Mouse (Mus musculus): ENCODE measurements around the gene Cdca5. TPM values are rescaled to one million over a fixed set of nuclear protein-coding genes. Genes with fewer than 3 reads are reported as not detected.
A peak's percentile ranks its signal among the peaks of the same experiment; 100 is the strongest.

The Cdca5 gene
- polyA plus RNA-seq, 1 experiment from 2014 or later: 60.5 TPM

DNA sequence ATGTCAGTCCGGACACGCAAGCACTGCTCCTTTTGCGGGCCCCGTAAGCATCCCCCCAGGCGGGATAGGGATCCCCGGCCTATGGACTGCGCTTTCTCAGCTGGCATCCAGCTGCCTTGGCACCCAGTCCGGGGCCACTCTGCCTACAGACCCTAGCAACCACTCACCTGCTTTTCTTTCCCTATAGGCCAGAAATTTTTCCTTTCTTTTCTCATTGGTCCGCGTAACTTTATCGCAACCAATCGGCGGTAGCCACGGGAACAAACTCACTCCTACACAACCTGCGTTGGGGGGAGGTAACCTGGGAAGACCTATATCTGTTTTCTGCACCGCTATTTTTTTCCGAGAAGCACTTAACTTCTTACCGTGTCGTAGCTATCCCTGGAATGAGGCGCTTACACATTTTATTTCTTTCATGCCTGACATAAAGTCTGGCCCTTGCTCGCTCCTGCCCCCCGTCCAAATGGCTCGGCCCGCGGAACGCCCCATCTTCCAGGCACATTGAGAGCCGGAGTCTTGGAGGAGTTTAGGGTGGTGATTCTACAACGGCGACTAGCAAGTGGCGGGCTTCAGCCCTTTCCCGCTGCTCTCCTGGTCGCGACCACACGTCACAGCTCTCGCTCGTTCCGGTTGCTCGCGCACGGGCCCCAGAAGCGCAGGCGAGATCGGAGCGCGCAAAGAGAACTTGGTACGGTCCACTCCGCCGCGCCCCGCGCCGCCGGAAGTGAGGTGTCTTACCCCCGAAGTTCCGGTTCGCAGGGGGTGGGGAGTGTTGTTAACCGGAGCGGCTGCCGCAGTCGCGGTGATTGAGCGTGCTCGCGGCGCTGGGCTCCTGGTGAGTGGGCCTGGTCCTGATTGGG is 38.3 kb upstream of the Cdca5 start, which contains the start of gene Syvn1:
Syvn1 (plus strand) TSS at position 283 of the 860 bp plus-strand sequence.
- WGBS: under 1% methylated on average over 65 of the region's 65 CpGs
- no peaks in the 10 kb centered on the region for H3K27me3 ChIP-seq (ENCODE audit: control insufficient read depth, insufficient read depth, low read length)
- peak within 1 kb of the TSS; percentile 92 for H3K9ac ChIP-seq (ENCODE audit: low read length)
- H3K9me3 ChIP-seq (ENCODE audit: control insufficient read depth, low read length): no peaks in the 10 kb centered on the region
- peak within 1 kb of the TSS; percentile 93 for H3K4me3 ChIP-seq (ENCODE audit: low read depth, low read length)
- H3K4me1 ChIP-seq (ENCODE audit: control insufficient read depth, insufficient read depth, low read length): peaks cover 8% of the 10 kb centered on the region
- DNase-seq (ENCODE audit: low spot score) (peak; percentile 92), ATAC-seq (ENCODE audit: insufficient number of reproducible peaks, low FRiP score, low TSS enrichment, low read depth) (peak; percentile 89)
- H3K27ac ChIP-seq (replicated peaks; ENCODE audit: low read depth, low read length): peak within 1 kb of the TSS; percentile 97
- peak within 1 kb of the TSS; percentile 96 for H3K4me2 ChIP-seq (ENCODE audit: low read depth, severe bottlenecking)
- peaks cover 24% of the 10 kb centered on the region for H3K36me3 ChIP-seq (ENCODE audit: control insufficient read depth, insufficient read depth, low read length)

DNA sequence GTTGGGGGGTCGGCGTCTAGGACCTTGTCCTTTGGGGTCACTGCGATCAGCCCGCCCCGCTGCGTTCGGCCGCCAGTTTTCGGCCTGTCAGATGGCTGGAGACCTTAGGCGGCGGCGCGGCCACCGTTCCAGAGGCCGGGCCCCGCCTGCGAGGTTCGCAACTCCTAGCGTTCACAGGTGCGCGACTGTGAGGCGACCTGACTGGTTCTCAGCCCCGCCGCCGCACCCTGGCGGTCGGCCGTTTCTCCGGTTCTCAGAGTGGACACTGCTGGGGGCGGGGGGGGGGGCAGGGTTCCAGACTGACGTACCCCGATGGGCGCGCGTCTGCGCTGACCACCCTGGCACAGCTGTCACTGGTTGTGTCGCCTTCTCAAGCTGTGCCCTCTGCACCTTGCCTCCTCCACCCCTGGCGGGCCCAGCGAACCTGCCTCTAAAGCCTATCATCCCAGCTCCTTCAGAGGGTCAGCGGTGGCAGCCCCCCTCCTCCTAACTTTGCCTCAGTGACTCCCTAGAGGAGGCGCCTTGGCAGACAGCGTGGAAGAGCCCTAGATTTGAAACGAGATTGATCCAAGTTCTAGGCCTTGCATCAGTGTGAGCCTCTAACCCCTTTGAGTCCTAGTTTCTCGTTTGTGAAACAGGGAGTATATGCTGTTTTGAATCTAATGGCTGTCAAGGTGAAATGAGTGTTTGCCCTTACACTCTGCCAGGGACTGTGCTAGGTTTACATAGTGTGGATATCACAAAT is 37.5 kb upstream of the Cdca5 start:
- peak; percentile 13; the same call in 1 of the 2 replicates for ATAC-seq (ENCODE audit: insufficient number of reproducible peaks, low FRiP score, low TSS enrichment, low read depth)
- 2% methylated on average over 44 of the region's 44 CpGs for WGBS

DNA sequence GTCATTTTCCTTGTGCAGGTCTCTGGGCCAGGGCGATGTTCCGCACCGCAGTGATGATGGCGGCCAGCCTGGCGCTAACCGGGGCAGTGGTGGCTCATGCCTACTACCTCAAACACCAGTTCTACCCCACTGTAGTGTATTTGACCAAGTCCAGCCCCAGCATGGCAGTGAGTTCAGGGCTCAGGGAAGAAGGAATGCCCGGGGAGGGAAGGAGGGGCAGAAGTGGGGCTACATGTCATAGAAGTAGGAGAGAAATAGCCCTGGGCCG is 37.0 kb upstream of the Cdca5 start:
- H3K9ac ChIP-seq (ENCODE audit: low read length): peak overlapping the region; percentile 92; the same call in 1 of the 2 replicates
- peaks cover 8% of the 10 kb centered on the region for H3K4me1 ChIP-seq (ENCODE audit: control insufficient read depth, insufficient read depth, low read length)
- H3K9me3 ChIP-seq (ENCODE audit: control insufficient read depth, low read length): no peaks in the 10 kb centered on the region
- no peaks in the 10 kb centered on the region for H3K27me3 ChIP-seq (ENCODE audit: control insufficient read depth, insufficient read depth, low read length)
- DNase-seq (ENCODE audit: low spot score) (no peak), ATAC-seq (ENCODE audit: insufficient number of reproducible peaks, low FRiP score, low TSS enrichment, low read depth) (no peak)
- H3K4me2 ChIP-seq (ENCODE audit: low read depth, severe bottlenecking): peak overlapping the region; percentile 96
- H3K4me3 ChIP-seq (ENCODE audit: low read depth, low read length): peak overlapping the region; percentile 93
- H3K36me3 ChIP-seq (ENCODE audit: control insufficient read depth, insufficient read depth, low read length): peaks cover 25% of the 10 kb centered on the region
- WGBS: 92% methylated on average over 8 of the region's 8 CpGs
- no peak overlapping the region for H3K27ac ChIP-seq (replicated peaks; ENCODE audit: low read depth, low read length)

More for the DNA sequence above, 37.5 kb upstream of the Cdca5 start:
- peak overlapping the region; percentile 93 for H3K4me3 ChIP-seq (ENCODE audit: low read depth, low read length)
- H3K36me3 ChIP-seq (ENCODE audit: control insufficient read depth, insufficient read depth, low read length): peaks cover 24% of the 10 kb centered on the region
- H3K27me3 ChIP-seq (ENCODE audit: control insufficient read depth, insufficient read depth, low read length): no peaks in the 10 kb centered on the region
- H3K4me1 ChIP-seq (ENCODE audit: control insufficient read depth, insufficient read depth, low read length): peaks cover 8% of the 10 kb centered on the region
- H3K4me2 ChIP-seq (ENCODE audit: low read depth, severe bottlenecking): peak overlapping the region; percentile 96
- H3K27ac ChIP-seq (replicated peaks; ENCODE audit: low read depth, low read length): peak overlapping the region; percentile 97
- H3K9me3 ChIP-seq (ENCODE audit: control insufficient read depth, low read length): no peaks in the 10 kb centered on the region
- H3K9ac ChIP-seq (ENCODE audit: low read length): peak overlapping the region; percentile 92
- no peak for DNase-seq (ENCODE audit: low spot score)

DNA sequence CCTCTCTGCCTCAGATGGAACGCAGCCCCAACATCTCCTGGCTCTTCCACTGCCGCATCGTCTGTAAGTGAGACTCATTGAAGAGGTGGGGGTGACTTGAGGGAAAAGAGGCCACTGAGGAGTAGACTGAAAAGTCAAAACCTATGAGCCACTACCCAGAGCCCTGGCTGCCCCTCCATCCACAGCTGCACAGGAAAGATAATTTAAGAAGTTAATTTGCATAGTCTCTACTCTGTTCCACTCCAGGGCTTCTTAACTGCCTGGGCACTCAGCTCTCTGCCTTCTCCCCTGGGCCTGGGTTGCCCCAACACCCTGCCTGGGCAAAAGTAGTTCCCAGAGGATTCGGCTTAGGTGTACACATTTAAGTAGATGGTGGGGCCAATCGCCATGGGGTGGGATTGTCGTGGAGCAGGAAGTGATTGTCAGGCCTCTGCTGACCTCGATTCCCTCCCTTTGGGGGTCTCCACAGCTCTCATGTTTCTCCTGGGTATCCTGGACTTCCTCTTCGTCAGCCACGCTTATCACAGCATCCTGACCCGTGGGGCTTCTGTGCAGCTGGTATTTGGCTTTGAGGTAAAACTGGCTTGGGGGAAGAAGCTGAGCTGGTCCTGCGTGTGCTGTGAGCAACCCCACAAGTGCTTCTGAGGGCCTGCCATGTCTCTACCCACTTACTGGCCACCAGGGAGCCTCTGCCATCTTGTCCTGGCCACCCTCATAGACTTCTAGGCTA is 35.9 kb upstream of the Cdca5 start:
- H3K9me3 ChIP-seq (ENCODE audit: control insufficient read depth, low read length): no peaks in the 10 kb centered on the region
- H3K27ac ChIP-seq (replicated peaks; ENCODE audit: low read depth, low read length): no peak overlapping the region
- no peak for ATAC-seq (ENCODE audit: insufficient number of reproducible peaks, low FRiP score, low TSS enrichment, low read depth)
- 86% methylated on average over 11 of the region's 11 CpGs for WGBS
- no peak for DNase-seq (ENCODE audit: low spot score)
- no peak overlapping the region for H3K4me3 ChIP-seq (ENCODE audit: low read depth, low read length)
- no peak overlapping the region for H3K9ac ChIP-seq (ENCODE audit: low read length)
- H3K4me1 ChIP-seq (ENCODE audit: control insufficient read depth, insufficient read depth, low read length): peaks cover 8% of the 10 kb centered on the region
- no peak overlapping the region for H3K4me2 ChIP-seq (ENCODE audit: low read depth, severe bottlenecking)
- H3K27me3 ChIP-seq (ENCODE audit: control insufficient read depth, insufficient read depth, low read length): no peaks in the 10 kb centered on the region
- H3K36me3 ChIP-seq (ENCODE audit: control insufficient read depth, insufficient read depth, low read length): peaks cover 30% of the 10 kb centered on the region

DNA sequence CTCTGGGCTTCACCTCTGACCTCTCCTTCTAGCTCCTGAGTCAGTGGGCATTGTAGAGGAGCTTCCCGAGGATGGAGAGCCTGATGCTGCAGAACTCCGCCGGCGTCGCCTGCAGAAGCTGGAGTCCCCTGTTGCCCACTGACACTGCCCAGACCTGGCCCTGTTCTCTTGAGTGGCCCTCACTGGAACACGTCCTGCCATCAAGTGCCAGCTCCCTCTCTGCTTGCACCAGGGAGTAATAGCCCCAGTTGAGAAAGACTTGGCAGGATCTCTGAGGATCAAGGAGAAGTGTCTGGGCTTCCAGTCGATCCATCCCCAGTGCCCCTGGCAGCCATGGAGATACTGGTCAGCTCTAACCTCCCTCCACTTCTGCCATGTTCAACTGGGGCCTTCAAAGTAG is 32.3 kb upstream of the Cdca5 start:
- Histone ChIP-seq H3K9ac (ENCODE audit: low read length) (no peak overlapping the region), H3K4me1 (ENCODE audit: control insufficient read depth, insufficient read depth, low read length) (peaks cover 9% of the 10 kb centered on the region), H3K4me2 (ENCODE audit: low read depth, severe bottlenecking) (no peak overlapping the region), H3K36me3 (ENCODE audit: control insufficient read depth, insufficient read depth, low read length) (peaks cover 32% of the 10 kb centered on the region), H3K4me3 (ENCODE audit: low read depth, low read length) (no peak overlapping the region), H3K27me3 (ENCODE audit: control insufficient read depth, insufficient read depth, low read length) (no peaks in the 10 kb centered on the region), H3K27ac (replicated peaks; ENCODE audit: low read depth, low read length) (no peak overlapping the region), H3K9me3 (ENCODE audit: control insufficient read depth, low read length) (no peaks in the 10 kb centered on the region)
- WGBS: 91% methylated on average over 7 of the region's 7 CpGs
- no peak for ATAC-seq (ENCODE audit: insufficient number of reproducible peaks, low FRiP score, low TSS enrichment, low read depth)
- DNase-seq (ENCODE audit: low spot score): no peak

DNA sequence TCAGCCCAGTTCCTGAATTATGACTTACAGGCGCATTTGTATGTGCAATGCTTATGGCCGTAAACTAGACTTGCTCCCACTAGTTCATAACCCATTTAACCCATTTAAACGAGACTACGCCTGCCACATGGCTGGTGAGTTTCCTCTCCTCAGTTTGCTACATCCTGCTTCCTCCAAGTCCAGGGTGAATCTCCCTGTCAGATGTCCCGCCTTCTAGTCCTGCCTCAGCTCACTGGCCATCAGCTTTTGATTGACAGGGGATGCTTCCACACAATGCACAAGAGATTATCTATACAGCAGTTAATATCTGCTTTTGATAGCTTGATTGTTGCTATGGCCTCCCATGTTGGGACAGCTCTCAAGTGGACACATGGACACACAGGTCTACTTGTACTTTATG is 30.5 kb upstream of the Cdca5 start:
- WGBS: 94% methylated on average over 5 of the region's 5 CpGs
- H3K9me3 ChIP-seq (ENCODE audit: control insufficient read depth, low read length): no peaks in the 10 kb centered on the region
- H3K4me3 ChIP-seq (ENCODE audit: low read depth, low read length): no peak overlapping the region
- no peak overlapping the region for H3K9ac ChIP-seq (ENCODE audit: low read length)
- no peak overlapping the region for H3K27ac ChIP-seq (replicated peaks; ENCODE audit: low read depth, low read length)
- ATAC-seq (ENCODE audit: insufficient number of reproducible peaks, low FRiP score, low TSS enrichment, low read depth): no peak
- H3K4me2 ChIP-seq (ENCODE audit: low read depth, severe bottlenecking): no peak overlapping the region
- H3K4me1 ChIP-seq (ENCODE audit: control insufficient read depth, insufficient read depth, low read length): peaks cover 5% of the 10 kb centered on the region; the same call in 1 of the 2 replicates
- peaks cover 30% of the 10 kb centered on the region for H3K36me3 ChIP-seq (ENCODE audit: control insufficient read depth, insufficient read depth, low read length)
- no peaks in the 10 kb centered on the region for H3K27me3 ChIP-seq (ENCODE audit: control insufficient read depth, insufficient read depth, low read length)
- no peak for DNase-seq (ENCODE audit: low spot score)

DNA sequence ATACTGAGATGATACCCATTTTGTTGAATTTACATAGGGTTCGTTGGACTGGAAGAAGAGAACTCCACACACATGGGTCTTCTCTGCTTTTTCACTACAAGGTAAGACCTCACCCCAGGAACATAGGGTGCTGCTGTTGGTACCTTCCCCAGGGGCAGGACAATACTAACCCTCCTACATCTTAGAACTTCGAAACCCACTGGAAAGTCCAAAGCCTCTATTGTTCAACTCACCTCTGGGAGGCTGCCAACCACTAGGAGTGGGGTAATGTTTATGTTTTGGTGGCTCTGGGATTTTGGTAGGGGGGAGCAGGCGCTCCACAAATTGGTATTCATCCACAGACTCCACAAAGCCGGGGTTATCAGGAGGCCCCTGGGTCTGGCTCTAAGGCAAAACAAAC is 28.1 kb upstream of the Cdca5 start:
- H3K9ac ChIP-seq (ENCODE audit: low read length): peak overlapping the region; percentile 70
- H3K27ac ChIP-seq (replicated peaks; ENCODE audit: low read depth, low read length): no peak overlapping the region
- H3K27me3 ChIP-seq (ENCODE audit: control insufficient read depth, insufficient read depth, low read length): no peaks in the 10 kb centered on the region
- H3K36me3 ChIP-seq (ENCODE audit: control insufficient read depth, insufficient read depth, low read length): peaks cover 11% of the 10 kb centered on the region; the same call in 1 of the 2 replicates
- peaks cover 5% of the 10 kb centered on the region; the same call in 1 of the 2 replicates for H3K4me1 ChIP-seq (ENCODE audit: control insufficient read depth, insufficient read depth, low read length)
- H3K4me2 ChIP-seq (ENCODE audit: low read depth, severe bottlenecking): peak overlapping the region; percentile 80
- WGBS: 69% methylated on average over 4 of the region's 4 CpGs
- no peaks in the 10 kb centered on the region for H3K9me3 ChIP-seq (ENCODE audit: control insufficient read depth, low read length)
- DNase-seq (ENCODE audit: low spot score) (no peak), ATAC-seq (ENCODE audit: insufficient number of reproducible peaks, low FRiP score, low TSS enrichment, low read depth) (no peak)
- peak overlapping the region; percentile 83 for H3K4me3 ChIP-seq (ENCODE audit: low read depth, low read length)

Measured in limb, embryonic 11.5 days (tissue).